Mouse (Mus musculus) midbrain, postnatal 0 days (tissue): Measurements from ENCODE around the gene Fam57a. TPM values are rescaled to one million over a fixed set of nuclear protein-coding genes. Genes with fewer than 3 reads are reported as not detected.
A peak's percentile ranks its signal among the peaks of the same experiment; 100 is the strongest.

Experiments
- ATAC-seq: fragments of 200-750 bp; cut with Nextera tagmentation; 2 replicates; pipeline ENCODE4 v1.8.0; 2017; ENCODE audit warnings: moderate number of reproducible peaks, mild to moderate bottlenecking, moderate TSS enrichment, moderate library complexity; ENCODE audit not compliant: low FRiP score
- DNase-seq: peaks from one replicate; pipeline ENCODE4 v3.0.0-alpha.2; 2015; ENCODE audit warnings: low spot score
- H3K27ac ChIP-seq: fragments of 300-500 bp; sonication (generic); 2 replicates; pipeline ENCODE4 v1.5.1; 2014; ENCODE audit warnings: low read depth, mild to moderate bottlenecking, low read length, mixed read lengths
- H3K27me3 ChIP-seq: fragments of 300-500 bp; sonication (generic); 2 replicates; pipeline ENCODE4 v1.6.1; 2014; ENCODE audit warnings: low read length, control low read depth, mixed read lengths; ENCODE audit not compliant: insufficient read depth
- H3K36me3 ChIP-seq: fragments of 300-500 bp; sonication (generic); 2 replicates; pipeline ENCODE4 v1.6.1; 2014; ENCODE audit warnings: low read length, control low read depth, mixed read lengths; ENCODE audit not compliant: insufficient read depth
- H3K4me1 ChIP-seq: fragments of 300-500 bp; sonication (generic); 2 replicates; pipeline ENCODE4 v1.6.1; 2014; ENCODE audit warnings: mild to moderate bottlenecking, control low read depth, antibody characterized with exemption, low read length, mixed read lengths; ENCODE audit not compliant: insufficient read depth
- H3K4me2 ChIP-seq: fragments of 300-500 bp; sonication (generic); 2 replicates; pipeline ENCODE4 v1.6.1; 2014; ENCODE audit warnings: low read depth, mild to moderate bottlenecking, low read length, mixed read lengths; ENCODE audit not compliant: poor library complexity, severe bottlenecking
- H3K4me3 ChIP-seq: fragments of 300-500 bp; sonication (generic); 2 replicates; pipeline ENCODE4 v1.5.1; 2014; ENCODE audit warnings: low read depth, mild to moderate bottlenecking, low read length, moderate library complexity
- H3K9ac ChIP-seq: fragments of 300-500 bp; sonication (generic); replicated peaks from 2 replicates; pipeline ENCODE4 v1.6.1; 2014; ENCODE audit warnings: mild to moderate bottlenecking, low read length, moderate library complexity, mixed read lengths; ENCODE audit not compliant: poor library complexity, severe bottlenecking
- H3K9me3 ChIP-seq: fragments of 300-500 bp; sonication (generic); 2 replicates; pipeline ENCODE4 v1.6.1; 2016; ENCODE audit warnings: low read length, control low read depth
- CTCF ChIP-seq: IDR thresholded peaks from 2 replicates; pipeline ENCODE4 v1.5.1; 2016; ENCODE audit warnings: antibody characterized with exemption, mild to moderate bottlenecking
- WGBS: fragments of 180-500 bp; shearing (Covaris S2); extraction: QIAGEN DNeasy Blood & Tissue Kit; methylation state at CpG from one replicate; pipeline ENCODE4 v1.1.7; 2014; 5-methylcytosine and 5-hydroxymethylcytosine counted together
- polyA plus RNA-seq: library from polyadenylated mRNA; unstranded; fragments of >200 nt; fragmentation: Nextera tagmentation; extraction: Ambion mirVana; gene quantifications from 2 replicates; pipeline ENCODE4 v1.2.1, GENCODE M21; 2015
- total RNA-seq: library from RNA; depleted of rRNA; stranded (reverse); fragments of >200 nt; gene quantifications from 2 replicates; pipeline ENCODE4 v1.2.3, GENCODE M21; 2014

Gene Fam57a
- total and polyA plus RNA-seq, 2 experiments from 2014 or later: 17.6 to 24.6 TPM

DNA sequence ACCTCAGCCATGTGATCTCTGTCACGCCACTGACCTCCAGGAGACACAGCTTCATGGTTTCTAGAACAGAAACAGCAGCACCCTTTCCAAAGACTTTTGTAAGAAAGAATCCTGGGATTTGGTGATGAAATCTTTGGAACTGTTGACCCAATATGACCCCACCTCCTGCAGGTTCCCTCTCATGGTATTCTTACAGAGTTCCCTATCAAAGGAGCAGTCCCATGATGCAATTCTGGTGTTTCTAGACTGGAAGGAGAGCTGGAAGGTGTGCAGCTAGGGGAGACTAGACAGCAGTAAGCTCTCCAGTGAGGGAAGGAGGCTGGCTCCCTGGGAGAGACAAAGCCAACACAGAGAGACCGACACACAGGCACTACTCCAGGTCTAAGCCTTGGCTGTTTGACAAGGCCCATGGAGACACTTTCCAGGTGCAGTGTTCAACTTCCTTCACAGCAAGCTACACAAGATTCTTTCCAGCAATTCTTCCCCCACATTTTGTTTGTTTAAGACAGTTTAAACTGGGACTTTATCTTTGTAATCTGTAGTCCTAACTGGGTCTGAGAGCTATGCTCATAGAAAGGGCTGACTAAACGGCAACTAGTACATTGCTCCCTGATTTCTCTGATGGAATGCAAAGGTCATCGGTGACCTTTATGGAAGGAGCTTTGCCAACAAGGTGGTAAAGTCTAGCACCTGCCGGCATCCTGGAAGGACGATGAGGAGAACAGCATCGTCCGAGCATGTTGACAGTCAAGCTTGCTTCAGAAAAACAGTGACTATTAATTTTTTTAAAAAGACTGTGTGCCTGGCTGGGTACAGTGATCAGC, 33.1 kb upstream of the Fam57a start:
- no peak for TF ChIP-seq CTCF

DNA sequence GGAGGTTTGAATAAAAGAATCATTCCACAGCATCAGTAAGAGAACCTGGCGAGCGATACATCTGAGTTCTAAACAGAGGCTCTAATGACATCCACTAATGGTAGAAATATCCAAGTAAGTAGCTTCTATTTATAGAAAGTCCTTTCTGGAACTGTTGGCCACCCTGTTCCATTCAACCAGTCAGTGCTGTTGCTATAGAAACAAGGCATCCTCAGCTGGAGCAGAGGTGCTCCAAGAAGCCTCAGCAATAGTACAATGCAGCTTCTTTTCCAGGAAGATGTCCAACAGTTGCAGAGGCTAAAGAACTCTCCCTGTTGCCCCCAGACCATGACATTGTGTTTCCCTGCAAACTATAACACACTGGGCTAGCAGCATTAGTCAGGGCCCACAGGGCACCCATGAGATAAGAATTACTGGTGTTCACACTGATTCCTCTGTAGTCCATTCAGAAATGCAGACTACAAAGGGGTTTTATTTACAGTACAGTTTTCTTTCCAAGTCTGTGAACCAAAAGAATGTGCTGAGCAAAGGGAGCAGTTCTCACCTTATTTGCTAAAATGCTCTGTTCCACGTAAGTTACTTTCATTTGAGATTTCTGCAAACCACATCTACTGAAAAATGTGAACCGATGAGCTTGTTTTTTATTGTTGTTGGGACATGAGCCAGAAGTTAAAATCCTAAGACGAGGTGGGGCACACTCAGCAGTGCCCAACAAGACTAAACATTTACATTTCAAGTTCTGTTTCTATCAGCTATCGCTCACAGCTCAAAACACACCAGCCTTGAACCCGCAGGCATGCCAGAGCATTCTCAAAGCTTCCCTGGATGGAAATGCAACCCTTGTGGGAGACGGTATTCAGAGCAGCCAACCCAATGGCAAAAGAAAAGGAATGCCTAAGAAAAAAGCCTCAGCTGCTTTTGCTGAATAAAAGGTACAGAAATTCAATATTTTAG, 31.1 kb upstream of the Fam57a start:
- no peaks in the 10 kb centered on the region for H3K27me3 ChIP-seq
- H3K36me3 ChIP-seq: peaks cover 7% of the 10 kb centered on the region; the same call in 1 of the 2 replicates
- H3K27ac ChIP-seq: peak overlapping the region; percentile 67
- WGBS: 55% methylated on average over 8 of the region's 8 CpGs
- H3K9me3 ChIP-seq: no peaks in the 10 kb centered on the region
- peaks cover 6% of the 10 kb centered on the region for H3K4me1 ChIP-seq
- H3K9ac ChIP-seq: no peak overlapping the region
- ATAC-seq: no peak
- no peak overlapping the region for H3K4me2 ChIP-seq
- no peak for TF ChIP-seq CTCF
- no peak overlapping the region for H3K4me3 ChIP-seq
- DNase-seq: peak; percentile 80

More for the DNA sequence above, 33.1 kb upstream of the Fam57a start:
- Histone ChIP-seq H3K9ac (no peak overlapping the region), H3K27me3 (no peaks in the 10 kb centered on the region), H3K36me3 (0 out of 2 replicates have a peak, but pooled peaks cover 2% of the 10 kb centered on the region), H3K4me3 (no peak overlapping the region), H3K4me2 (no peak overlapping the region), H3K27ac (no peak overlapping the region), H3K4me1 (peaks cover 6% of the 10 kb centered on the region), H3K9me3 (no peaks in the 10 kb centered on the region)
- 88% methylated on average over 8 of the region's 8 CpGs for WGBS
- ATAC-seq (no peak), DNase-seq (no peak)

DNA sequence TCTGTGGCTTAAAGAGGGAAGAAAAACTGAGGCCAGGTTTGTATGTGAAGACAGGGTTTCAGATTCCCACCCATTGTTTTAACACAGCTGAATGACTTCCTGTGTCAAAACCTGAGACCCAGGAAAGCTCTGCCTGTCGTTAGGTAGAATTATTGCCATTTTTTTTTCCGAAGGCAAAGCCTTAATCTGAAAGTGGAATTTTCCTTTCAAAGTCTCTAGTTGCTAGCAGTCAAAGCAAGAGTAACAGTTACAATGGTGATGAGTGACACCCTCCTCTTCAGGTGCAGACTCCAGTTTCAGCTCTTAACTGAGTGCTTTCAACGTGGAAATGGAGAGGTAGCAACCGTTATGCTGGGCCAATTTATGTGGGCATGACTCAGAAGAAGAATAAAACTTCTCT, 28.5 kb upstream of the Fam57a start:
- Histone ChIP-seq H3K9me3 (no peaks in the 10 kb centered on the region), H3K4me3 (no peak overlapping the region), H3K4me2 (no peak overlapping the region), H3K27me3 (no peaks in the 10 kb centered on the region), H3K36me3 (peaks cover 19% of the 10 kb centered on the region), H3K27ac (no peak overlapping the region), H3K9ac (no peak overlapping the region), H3K4me1 (peaks cover 6% of the 10 kb centered on the region)
- TF ChIP-seq CTCF: no peak
- 84% methylated on average over 4 of the region's 4 CpGs for WGBS
- no peak for DNase-seq
- no peak for ATAC-seq

DNA sequence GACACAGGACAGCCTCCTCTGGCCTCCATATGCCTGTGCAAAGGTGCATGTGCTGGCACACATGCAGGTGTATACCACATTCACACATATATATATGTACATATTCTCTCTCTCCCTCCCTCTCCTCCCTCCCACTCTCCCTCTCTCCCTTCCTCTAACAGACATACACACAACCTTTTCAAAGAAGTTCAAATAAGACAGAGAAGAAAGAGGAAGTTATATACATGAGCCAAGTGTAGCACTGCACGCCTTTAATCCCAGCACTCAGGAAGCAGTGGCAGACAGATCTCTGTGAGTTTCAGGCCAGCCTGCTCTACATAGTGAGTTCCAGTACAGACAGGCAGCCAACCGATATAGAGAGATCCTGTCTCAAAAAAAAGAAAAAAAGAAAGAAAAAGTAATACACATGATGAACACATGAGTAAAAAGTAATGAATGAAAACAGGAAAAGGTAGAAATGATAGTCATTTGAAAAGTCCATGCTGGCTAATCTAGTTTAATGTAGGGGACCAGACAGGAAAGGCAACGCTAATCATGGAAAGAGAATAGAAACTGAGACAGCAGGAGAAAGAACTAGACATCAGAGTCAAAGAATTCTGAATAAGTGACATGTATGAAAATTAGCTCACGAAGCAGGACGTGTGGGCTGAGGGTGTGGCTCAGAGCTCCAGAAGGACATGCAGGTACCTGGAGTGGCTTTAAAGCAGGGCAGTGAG, 26.1 kb upstream of the Fam57a start:
- Histone ChIP-seq H3K27me3 (no peaks in the 10 kb centered on the region), H3K36me3 (peaks cover 30% of the 10 kb centered on the region), H3K27ac (no peak overlapping the region), H3K9me3 (no peaks in the 10 kb centered on the region), H3K9ac (no peak overlapping the region), H3K4me1 (peaks cover 6% of the 10 kb centered on the region; the same call in 1 of the 2 replicates), H3K4me2 (no peak overlapping the region), H3K4me3 (no peak overlapping the region)
- TF ChIP-seq CTCF: no peak
- no peak for DNase-seq
- 92% methylated on average over 5 of the region's 5 CpGs for WGBS
- no peak for ATAC-seq

DNA sequence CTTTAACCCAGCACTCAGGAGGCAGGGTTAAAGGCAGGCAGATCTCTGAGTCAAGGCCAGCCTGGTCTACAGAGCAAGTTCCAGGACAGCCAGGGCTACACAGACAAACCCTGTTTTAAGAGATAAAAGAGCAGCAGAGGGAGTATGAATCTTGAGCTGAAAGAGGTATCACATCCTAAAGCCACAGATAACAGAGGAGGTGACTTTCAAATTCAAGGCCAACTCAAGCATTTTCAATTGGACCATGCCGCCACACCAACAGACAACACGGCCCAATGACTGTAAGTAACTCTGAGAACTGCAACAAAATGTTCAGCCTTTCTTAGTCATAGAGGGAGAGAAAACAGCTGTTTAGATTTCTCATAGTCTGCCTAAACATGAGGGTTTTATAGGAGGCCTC, 25.3 kb upstream of the Fam57a start:
- 90% methylated on average over 2 of the region's 2 CpGs for WGBS
- ATAC-seq (no peak), DNase-seq (no peak)
- Histone ChIP-seq H3K36me3 (peaks cover 30% of the 10 kb centered on the region), H3K4me2 (no peak overlapping the region), H3K27me3 (no peaks in the 10 kb centered on the region), H3K27ac (no peak overlapping the region), H3K4me1 (no peaks in the 10 kb centered on the region), H3K9me3 (no peaks in the 10 kb centered on the region), H3K9ac (no peak overlapping the region), H3K4me3 (no peak overlapping the region)
- TF ChIP-seq CTCF: no peak
